Mouse (Mus musculus): Measurements from ENCODE around the gene Sipa1l2. TPM values are rescaled to one million over a fixed set of nuclear protein-coding genes. Genes with fewer than 3 reads are reported as not detected.

Gene Sipa1l2
- total RNA-seq, 2 experiments from 2014 or later, result 34.3 to 48.1 TPM

- DNase-seq (ENCODE audit: low spot score in 2 of 2), result no peak
These were observed 193.8 kb downstream of the Sipa1l2 start for GRCm38 (mm10) chr8:125375659-125376447.

GRCm38 (mm10) chr8:125372596-125372995, 197.0 kb downstream of the Sipa1l2 start:
- no peak for DNase-seq (ENCODE audit: low spot score in 2 of 2)

GRCm38 (mm10) chr8:125369491-125370236, 199.9 kb downstream of the Sipa1l2 start:
- DNase-seq (ENCODE audit: low spot score in 2 of 2), result no peak

- DNase-seq (ENCODE audit: low spot score in 2 of 2), result no peak
These were observed 201.1 kb downstream of the Sipa1l2 start for GRCm38 (mm10) chr8:125368341-125369035.

Other genes starting within 250 kb of the Sipa1l2 start
- 1 to 10 TPM; 2.9 to 3.2 TPM for gene Map10, start 100.0 kb upstream of the Sipa1l2 start, total RNA-seq (2021)
- gene Ntpcr, start 160.2 kb upstream of the Sipa1l2 start, total RNA-seq (2021), result 10 to 100 TPM; 15.4 to 20.7 TPM